Mouse (Mus musculus) heart, postnatal 0 days (tissue): ENCODE results near the gene Il10rb.

ENCODE experiments used
- CTCF ChIP-seq: IDR thresholded peaks from 2 replicates; pipeline ENCODE4 v1.5.1; 2016; ENCODE audit warnings: antibody characterized with exemption, control low read depth, low read depth
- EP300 ChIP-seq: IDR thresholded peaks from 2 replicates; pipeline ENCODE4 v1.6.1; 2016; ENCODE audit warnings: antibody characterized with exemption, low read depth

DNA sequence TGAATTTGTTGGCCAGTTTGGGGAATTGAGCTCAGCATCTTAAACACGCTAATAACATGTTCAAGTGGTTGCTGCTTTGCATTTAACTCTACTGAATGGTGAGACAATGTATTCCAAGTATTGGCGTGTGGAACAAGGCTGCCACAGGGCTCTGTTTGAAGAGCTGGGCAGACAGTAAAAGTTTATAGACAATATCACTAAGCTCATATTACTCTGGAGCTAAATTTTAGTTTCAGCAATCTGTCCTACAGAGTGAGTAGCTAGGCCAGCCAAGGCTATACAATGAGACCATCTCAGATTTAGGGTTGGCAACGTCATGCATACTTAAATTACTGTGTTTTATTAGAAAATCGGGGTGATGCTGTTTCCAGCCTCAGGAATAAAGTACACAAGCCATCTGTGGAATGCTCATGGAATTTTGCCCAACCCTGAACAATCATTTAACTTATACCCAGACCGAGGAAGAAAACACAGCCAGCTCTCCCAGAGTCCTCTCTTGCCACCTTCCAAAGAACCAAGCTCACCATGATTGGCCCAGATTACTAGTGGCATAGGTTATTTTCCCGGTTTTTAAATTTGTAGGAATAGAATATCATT, 4.3 kb upstream of the Il10rb start:
- no peak for TF ChIP-seq EP300
- TF ChIP-seq CTCF: no peak
